Mouse (Mus musculus): ENCODE measurements at regions not wholly inside any gene's neighbourhood (a gene's known extent, or its start where the extent isn't known, plus 50 kb on each side); places are given as distances from the start of the nearest gene placed in this dataset.
"Not testable (repeated sequence)": the region's sequence is repeated elsewhere in the genome, so short reads cannot be mapped to it uniquely, and the experiment has no call there.

DNA sequence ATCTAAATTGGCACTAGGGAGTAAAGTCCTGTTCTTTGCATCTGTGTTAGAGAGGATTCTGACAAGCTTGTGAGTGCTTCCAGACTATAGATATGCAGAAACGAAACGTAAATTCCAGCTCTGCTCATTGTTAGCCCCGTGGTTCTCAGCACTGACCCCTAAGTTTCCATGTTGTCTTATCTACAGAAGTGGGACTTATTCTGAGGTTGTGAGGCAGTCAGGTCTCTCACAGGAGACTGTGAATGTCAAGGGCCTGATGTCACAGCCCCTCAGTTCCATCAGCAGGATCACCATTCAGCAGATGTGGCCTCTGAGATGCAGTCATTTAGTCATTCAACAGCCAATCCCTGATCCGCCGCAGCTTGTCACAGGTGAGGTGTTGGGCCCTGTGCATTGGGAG lies 525.8 kb downstream of the Zfp704 start:
- DNase-seq (ENCODE audit: low spot score) (no peak), ATAC-seq (no peak)
- no peaks in the 10 kb centered on the region for H3K9me3 ChIP-seq (ENCODE audit: low read length)
- H3K36me3 ChIP-seq (ENCODE audit: insufficient read depth, low read length) = no peaks in the 10 kb centered on the region
- WGBS = 82% methylated on average over 5 of the region's 5 CpGs
- no peaks in the 10 kb centered on the region for H3K27me3 ChIP-seq (replicated peaks; ENCODE audit: insufficient read depth, low read length)
- no peaks in the 10 kb centered on the region for H3K4me1 ChIP-seq (ENCODE audit: insufficient read depth, low read depth, low read length)
- TF ChIP-seq EP300 (IDR thresholded peaks at IDR 0.05) (no peak), CTCF (IDR thresholded peaks at IDR 0.05) (no peak)
- no peak overlapping the region for H3K4me3 ChIP-seq (ENCODE audit: low read depth, low read length)
- no peak overlapping the region for H3K27ac ChIP-seq (ENCODE audit: low read length)
- H3K4me2 ChIP-seq (replicated peaks; ENCODE audit: low read depth, low read length) = no peak overlapping the region
- H3K9ac ChIP-seq (replicated peaks; ENCODE audit: low read depth) = no peak overlapping the region

DNA sequence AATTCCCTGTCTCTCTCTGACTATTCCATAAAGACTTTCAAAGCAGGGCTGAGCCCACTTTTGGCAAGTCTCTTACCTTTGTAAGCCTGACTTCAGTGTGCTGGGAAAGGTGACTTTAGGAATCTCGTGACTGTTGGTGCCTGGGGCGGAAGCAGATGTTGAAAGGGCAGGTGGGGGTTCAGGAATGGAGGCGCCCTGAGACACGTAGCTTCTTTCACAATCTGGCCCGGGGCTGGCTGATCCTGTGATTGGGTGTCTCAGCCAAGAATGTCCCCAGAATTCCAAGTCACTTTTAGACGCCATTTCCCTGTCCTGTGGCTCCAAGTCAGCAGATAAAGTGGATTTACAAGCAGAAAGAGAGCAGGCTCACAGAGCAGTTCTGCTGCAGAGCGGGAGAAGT lies 527.8 kb downstream of the Zfp704 start:
- TF ChIP-seq CTCF (IDR thresholded peaks at IDR 0.05) (no peak), EP300 (IDR thresholded peaks at IDR 0.05) (no peak)
- 58% methylated on average over 6 of the region's 7 CpGs for WGBS
- no peak overlapping the region for H3K27ac ChIP-seq (ENCODE audit: low read length)
- H3K36me3 ChIP-seq (ENCODE audit: insufficient read depth, low read length) = no peaks in the 10 kb centered on the region
- H3K9ac ChIP-seq (replicated peaks; ENCODE audit: low read depth) = no peak overlapping the region
- H3K4me3 ChIP-seq (ENCODE audit: low read depth, low read length) = no peak overlapping the region
- H3K4me1 ChIP-seq (ENCODE audit: insufficient read depth, low read depth, low read length) = no peaks in the 10 kb centered on the region
- DNase-seq (ENCODE audit: low spot score) = no peak
- no peak for ATAC-seq
- no peak overlapping the region for H3K4me2 ChIP-seq (replicated peaks; ENCODE audit: low read depth, low read length)
- H3K27me3 ChIP-seq (replicated peaks; ENCODE audit: insufficient read depth, low read length) = no peaks in the 10 kb centered on the region
- no peaks in the 10 kb centered on the region for H3K9me3 ChIP-seq (ENCODE audit: low read length)

DNA sequence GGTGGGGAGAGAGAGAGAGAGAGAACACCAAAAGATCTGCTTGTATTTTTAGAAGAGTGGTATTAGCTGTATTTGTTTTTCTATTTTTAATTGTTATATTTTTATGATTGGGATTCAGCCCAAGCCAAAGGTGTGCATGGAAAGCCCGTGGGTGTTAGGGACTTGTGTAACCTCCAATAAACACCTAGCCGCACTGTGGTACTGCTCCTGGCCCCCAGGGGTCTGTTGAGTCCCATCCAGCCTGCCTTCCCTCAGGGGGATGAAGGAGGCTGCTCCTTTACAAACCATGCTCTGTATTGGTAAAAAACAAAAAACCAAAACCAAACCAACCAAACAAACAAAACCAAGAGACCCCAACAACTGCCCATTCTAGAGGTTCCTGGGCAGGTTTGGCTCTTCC lies 531.7 kb downstream of the Zfp704 start:
- TF ChIP-seq EP300 (IDR thresholded peaks at IDR 0.05) (no peak), CTCF (IDR thresholded peaks at IDR 0.05) (no peak)
- Histone ChIP-seq H3K27ac (ENCODE audit: low read length) (no peak overlapping the region), H3K36me3 (ENCODE audit: insufficient read depth, low read length) (no peaks in the 10 kb centered on the region), H3K27me3 (replicated peaks; ENCODE audit: insufficient read depth, low read length) (no peaks in the 10 kb centered on the region), H3K9me3 (ENCODE audit: low read length) (no peaks in the 10 kb centered on the region), H3K4me2 (replicated peaks; ENCODE audit: low read depth, low read length) (no peak overlapping the region), H3K9ac (replicated peaks; ENCODE audit: low read depth) (no peak overlapping the region), H3K4me3 (ENCODE audit: low read depth, low read length) (no peak overlapping the region), H3K4me1 (ENCODE audit: insufficient read depth, low read depth, low read length) (no peaks in the 10 kb centered on the region)
- no peak for DNase-seq (ENCODE audit: low spot score)
- no peak for ATAC-seq
- whole genome bisulfite sequencing = 66% methylated on average over 2 of the region's 2 CpGs

DNA sequence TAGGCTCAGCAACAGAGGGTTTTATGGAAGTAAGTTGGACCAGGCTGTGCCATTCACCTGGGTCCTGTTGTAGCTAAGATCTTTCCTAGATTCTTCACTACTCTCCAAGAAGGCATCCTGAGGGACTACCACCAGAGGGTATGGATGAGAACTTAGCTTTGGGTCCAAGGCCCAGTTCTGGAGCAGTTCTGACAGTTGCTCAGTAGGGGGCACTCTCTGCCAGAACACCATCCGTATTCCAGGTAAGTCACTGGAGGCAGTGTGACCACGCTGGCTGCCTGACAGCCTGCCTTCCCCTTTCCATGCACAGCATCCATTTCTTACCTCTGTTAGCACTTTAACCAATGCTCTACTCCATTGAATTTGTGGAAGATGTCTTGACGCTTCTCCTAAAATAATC lies 533.2 kb downstream of the Zfp704 start:
- TF ChIP-seq CTCF (IDR thresholded peaks at IDR 0.05) = peak; percentile 91
- TF ChIP-seq EP300 (IDR thresholded peaks at IDR 0.05) = no peak
- DNase-seq (ENCODE audit: low spot score) (peak; percentile 67), ATAC-seq (peak; percentile 59)
- Histone ChIP-seq H3K27ac (ENCODE audit: low read length) (no peak overlapping the region), H3K9me3 (ENCODE audit: low read length) (no peaks in the 10 kb centered on the region), H3K36me3 (ENCODE audit: insufficient read depth, low read length) (no peaks in the 10 kb centered on the region), H3K4me1 (ENCODE audit: insufficient read depth, low read depth, low read length) (no peaks in the 10 kb centered on the region), H3K9ac (replicated peaks; ENCODE audit: low read depth) (no peak overlapping the region), H3K27me3 (replicated peaks; ENCODE audit: insufficient read depth, low read length) (no peaks in the 10 kb centered on the region), H3K4me2 (replicated peaks; ENCODE audit: low read depth, low read length) (no peak overlapping the region), H3K4me3 (ENCODE audit: low read depth, low read length) (no peak overlapping the region)
- whole genome bisulfite sequencing = 21% methylated on average over 3 of the region's 3 CpGs

DNA sequence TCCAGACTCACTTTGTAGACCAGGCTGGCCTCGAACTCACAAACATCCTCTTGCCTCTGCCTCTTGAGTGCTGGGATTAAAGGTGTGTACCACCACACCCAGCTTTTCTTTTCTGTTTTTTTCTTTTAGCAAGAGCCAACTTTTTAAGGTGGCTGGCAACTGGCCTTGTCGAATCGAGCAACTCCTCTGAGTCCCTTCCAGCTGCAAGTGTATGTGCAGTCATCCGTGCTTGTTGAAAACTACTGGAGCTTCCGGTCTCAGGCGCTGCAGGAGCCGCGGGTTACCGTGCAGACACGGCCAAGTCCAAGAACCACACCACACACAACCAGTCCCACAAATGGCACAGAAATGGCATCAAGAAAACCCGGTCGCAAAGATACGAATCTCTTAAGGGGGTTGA lies 537.4 kb downstream of the Zfp704 start:
- not testable (repeated sequence) for ATAC-seq

DNA sequence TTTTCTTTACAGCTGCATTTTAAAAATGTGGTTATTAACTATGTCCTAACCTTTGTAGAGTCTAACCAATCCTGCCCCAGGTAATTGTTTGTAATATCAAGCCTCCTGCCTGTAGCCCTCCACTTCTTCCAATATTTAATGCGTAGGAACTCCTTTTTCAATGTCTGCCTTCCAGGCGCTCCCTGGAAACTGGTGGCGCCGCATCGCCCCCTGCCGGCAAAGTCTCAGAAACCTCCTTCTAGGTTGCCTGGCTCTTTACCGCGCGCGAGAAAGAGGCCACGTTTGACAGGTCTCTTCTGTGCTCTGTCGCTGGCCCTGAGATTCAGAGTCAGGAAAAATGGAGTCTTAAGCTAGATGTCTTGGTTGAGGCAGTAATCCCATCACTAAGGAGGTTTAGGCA lies 542.8 kb downstream of the Zfp704 start:
- Histone ChIP-seq H3K27ac (ENCODE audit: low read length) (no peak overlapping the region), H3K9ac (replicated peaks; ENCODE audit: low read depth) (no peak overlapping the region), H3K36me3 (ENCODE audit: insufficient read depth, low read length) (no peaks in the 10 kb centered on the region), H3K9me3 (ENCODE audit: low read length) (no peaks in the 10 kb centered on the region), H3K4me3 (ENCODE audit: low read depth, low read length) (no peak overlapping the region), H3K4me1 (ENCODE audit: insufficient read depth, low read depth, low read length) (no peaks in the 10 kb centered on the region), H3K4me2 (replicated peaks; ENCODE audit: low read depth, low read length) (no peak overlapping the region), H3K27me3 (replicated peaks; ENCODE audit: insufficient read depth, low read length) (no peaks in the 10 kb centered on the region)
- WGBS = 4% methylated on average over 12 of the region's 12 CpGs
- peak; percentile 73 for DNase-seq (ENCODE audit: low spot score)
- TF ChIP-seq CTCF (IDR thresholded peaks at IDR 0.05) (peak; percentile 86), EP300 (IDR thresholded peaks at IDR 0.05) (no peak)
- peak; percentile 43; the same call in 1 of the 2 replicates for ATAC-seq

More for the DNA sequence above, 537.4 kb downstream of the Zfp704 start:
- H3K27me3 ChIP-seq (replicated peaks; ENCODE audit: insufficient read depth, low read length); H3K4me3 ChIP-seq (ENCODE audit: low read depth, low read length); H3K36me3 ChIP-seq (ENCODE audit: insufficient read depth, low read length); H3K4me1 ChIP-seq (ENCODE audit: insufficient read depth, low read depth, low read length); H3K4me2 ChIP-seq (replicated peaks; ENCODE audit: low read depth, low read length); DNase-seq (ENCODE audit: low spot score); H3K9ac ChIP-seq (replicated peaks; ENCODE audit: low read depth); H3K27ac ChIP-seq (ENCODE audit: low read length); H3K9me3 ChIP-seq (ENCODE audit: low read length): not testable (repeated sequence)
- 87% methylated on average over 13 of the region's 13 CpGs for WGBS

DNA sequence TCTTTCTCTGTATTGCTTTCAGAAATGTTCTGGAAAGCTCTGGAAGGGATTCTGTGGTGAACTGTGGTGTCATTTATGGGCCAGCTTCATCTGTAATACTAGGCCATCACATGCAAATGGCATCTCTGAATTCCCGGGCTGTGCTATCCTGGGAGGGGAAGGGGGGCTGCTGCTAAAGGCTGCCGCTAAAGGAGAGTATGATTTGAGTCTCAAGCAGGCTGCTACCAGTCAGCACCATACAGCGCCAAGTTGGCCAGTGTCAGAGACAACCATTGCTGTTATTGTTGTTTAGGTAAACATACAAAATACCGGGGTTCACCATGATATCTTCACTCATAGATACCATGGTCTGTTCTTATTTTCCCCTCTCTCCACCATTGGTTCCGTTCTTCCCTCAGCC lies 543.5 kb downstream of the Zfp704 start:
- no peak overlapping the region for H3K4me2 ChIP-seq (replicated peaks; ENCODE audit: low read depth, low read length)
- H3K9ac ChIP-seq (replicated peaks; ENCODE audit: low read depth) = no peak overlapping the region
- no peak for TF ChIP-seq EP300 (IDR thresholded peaks at IDR 0.05)
- H3K27ac ChIP-seq (ENCODE audit: low read length) = no peak overlapping the region
- H3K4me1 ChIP-seq (ENCODE audit: insufficient read depth, low read depth, low read length) = no peaks in the 10 kb centered on the region
- H3K9me3 ChIP-seq (ENCODE audit: low read length) = no peaks in the 10 kb centered on the region
- no peaks in the 10 kb centered on the region for H3K36me3 ChIP-seq (ENCODE audit: insufficient read depth, low read length)
- ATAC-seq = no peak
- 81% methylated on average over 5 of the region's 5 CpGs for WGBS
- no peak for DNase-seq (ENCODE audit: low spot score)
- no peaks in the 10 kb centered on the region for H3K27me3 ChIP-seq (replicated peaks; ENCODE audit: insufficient read depth, low read length)
- H3K4me3 ChIP-seq (ENCODE audit: low read depth, low read length) = no peak overlapping the region
